Mouse (Mus musculus): ENCODE results near the gene Idua. TPM values are rescaled to one million over a fixed set of nuclear protein-coding genes. Genes with fewer than 3 reads are reported as not detected.

Idua gene
- total RNA-seq, 2 experiments from 2014 or later, result 14.3 to 14.8 TPM

GRCm38 (mm10) chr5:108714149-108714548, 54.0 kb downstream of the Idua start:
- no peak for DNase-seq (ENCODE audit: low spot score in 2 of 2)

- DNase-seq (ENCODE audit: low spot score in 2 of 2), result no peak
Measured at GRCm38 (mm10) chr5:108715974-108716373, 55.8 kb downstream of the Idua start.

GRCm38 (mm10) chr5:108718051-108718450, 57.9 kb downstream of the Idua start:
- peak in 1 of 2 experiments; percentile 11 for DNase-seq (ENCODE audit: low spot score in 2 of 2)

- DNase-seq (ENCODE audit: low spot score in 2 of 2), result peak in 1 of 2 experiments; percentile 7
Measured at GRCm38 (mm10) chr5:108719761-108720160, 59.6 kb downstream of the Idua start.

- DNase-seq (ENCODE audit: low spot score in 2 of 2), result no peak
Measured at GRCm38 (mm10) chr5:108724006-108724405, 63.9 kb downstream of the Idua start.

- DNase-seq (ENCODE audit: low spot score in 2 of 2), result peak; percentile 70 to 72
Measured at GRCm38 (mm10) chr5:108726557-108727248, 66.6 kb downstream of the Idua start.

GRCm38 (mm10) chr5:108727425-108727824, 67.3 kb downstream of the Idua start:
- no peak for DNase-seq (ENCODE audit: low spot score in 2 of 2)

Other genes with a start within 250 kb of the Idua start
- 100 to 1,000 TPM; 457 to 578 TPM for gene Atp5k, start 225.9 kb upstream of the Idua start, total RNA-seq (2021)
- 1 to 10 TPM; 1.5 to 2.4 TPM for gene Mfsd7a, start 211.4 kb upstream of the Idua start, total RNA-seq (2021)
- 10 to 100 TPM; 25.6 to 41.8 TPM for gene Pcgf3, start 199.1 kb upstream of the Idua start, total RNA-seq (2021)
- 1 to 10 TPM; 1.8 to 3.4 TPM for gene Cplx1, start 110.3 kb upstream of the Idua start, total RNA-seq (2021)
- gene Gak, start 30.6 kb upstream of the Idua start, total RNA-seq (2021), result 10 to 100 TPM; 78.1 to 94.1 TPM
- gene Tmem175, start 30.6 kb upstream of the Idua start, total RNA-seq (2021), result 10 to 100 TPM; 17.2 to 25.4 TPM
- 10 to 100 TPM; 19.9 to 21.3 TPM for gene Dgkq, start 9.3 kb downstream of the Idua start, total RNA-seq (2021)
- gene Slc26a1, start 15.2 kb downstream of the Idua start, total RNA-seq (2021), result under 1 TPM; 0.06 to 0.23 TPM
- 10 to 100 TPM; 30.3 to 68.9 TPM for gene Fgfrl1, start 32.1 kb downstream of the Idua start, total RNA-seq (2021)
- gene Rnf212, start 114.7 kb downstream of the Idua start, total RNA-seq (2021), result not detected
- gene Tmed11, start 135.0 kb downstream of the Idua start, total RNA-seq (2021), result not detected
- not detected for gene Vmn2r8, start 148.5 kb downstream of the Idua start, total RNA-seq (2021)
- not detected for gene Vmn2r9, start 192.3 kb downstream of the Idua start, total RNA-seq (2021)

Data from adrenal gland, adult 18-20 months (tissue).